7 mouse cellular contexts compared by ENCODE assay signal in genomic region chr16:10925591-10926180, GRCm38 (mm10).
DNase-seq lines count a peak whose midpoint lies in the region; ATAC-seq and TF ChIP-seq lines count a peak whose summit lies in the region.

No protein-coding gene starts in this region.

- H3K4me2 ChIP-seq in intestine, embryonic 14.5 days (ENCODE audit: low read length), result no peak overlapping the region
- no peak overlapping the region for H3K4me2 ChIP-seq in intestine, embryonic 16.5 days (ENCODE audit: low read depth, low read length)
- no peak overlapping the region for H3K4me2 ChIP-seq in stomach, postnatal 0 days (replicated peaks; ENCODE audit: low read depth)

- no peak for TF ChIP-seq CTCF in stomach, postnatal 0 days (IDR thresholded peaks at IDR 0.05; ENCODE audit: low read depth)

- no peak overlapping the region for H3K9ac ChIP-seq in intestine, embryonic 14.5 days (ENCODE audit: low read length)
- no peak overlapping the region for H3K9ac ChIP-seq in intestine, embryonic 16.5 days (ENCODE audit: low read depth, low read length)
- H3K9ac ChIP-seq in stomach, postnatal 0 days (ENCODE audit: low read length), result no peak overlapping the region

- no peak for ATAC-seq in intestine, embryonic 14.5 days (replicated peaks; ENCODE audit: low FRiP score, low TSS enrichment, low read depth)
- no peak for ATAC-seq in intestine, embryonic 16.5 days
- no peak for ATAC-seq in stomach, postnatal 0 days (ENCODE audit: low FRiP score, low TSS enrichment)

- 32% methylated on average over 7 of the region's 7 CpGs for WGBS in intestine, embryonic 14.5 days
- WGBS in intestine, embryonic 16.5 days, result 38% methylated on average over 7 of the region's 7 CpGs
- WGBS in stomach, postnatal 0 days, result 39% methylated on average over 7 of the region's 7 CpGs

- H3K9me3 ChIP-seq in intestine, embryonic 14.5 days (ENCODE audit: control insufficient read depth, low read length), result peaks cover 7% of the 10 kb centered on the region; the same call in 1 of the 2 replicates
- H3K9me3 ChIP-seq in intestine, embryonic 16.5 days (ENCODE audit: control insufficient read depth, low read length), result no peaks in the 10 kb centered on the region
- no peaks in the 10 kb centered on the region for H3K9me3 ChIP-seq in stomach, postnatal 0 days (ENCODE audit: control insufficient read depth, low read length)

- 0 out of 2 replicates have a peak overlapping the region, but pooled peaks have one; percentile 27 for H3K27ac ChIP-seq in intestine, embryonic 14.5 days (ENCODE audit: low read depth)
- H3K27ac ChIP-seq in intestine, embryonic 16.5 days (ENCODE audit: low read length), result no peak overlapping the region
- H3K27ac ChIP-seq in stomach, postnatal 0 days (replicated peaks), result no peak overlapping the region

- H3K4me3 ChIP-seq in intestine, embryonic 14.5 days (ENCODE audit: low read depth, low read length), result no peak overlapping the region
- H3K4me3 ChIP-seq in intestine, embryonic 16.5 days (ENCODE audit: low read length), result no peak overlapping the region
- H3K4me3 ChIP-seq in stomach, postnatal 0 days (ENCODE audit: low read depth, low read length), result no peak overlapping the region

- 0 out of 2 replicates have a peak, but pooled peaks cover 6% of the 10 kb centered on the region for H3K4me1 ChIP-seq in intestine, embryonic 14.5 days (replicated peaks; ENCODE audit: control insufficient read depth, insufficient read depth, low read length)
- peaks cover 5% of the 10 kb centered on the region; the same call in 1 of the 2 replicates for H3K4me1 ChIP-seq in intestine, embryonic 16.5 days (ENCODE audit: control insufficient read depth, insufficient read depth, low read length)
- H3K4me1 ChIP-seq in stomach, postnatal 0 days (replicated peaks; ENCODE audit: control insufficient read depth, insufficient read depth), result no peaks in the 10 kb centered on the region; the same call in 1 of the 2 replicates

- H3K36me3 ChIP-seq in intestine, embryonic 14.5 days (ENCODE audit: control insufficient read depth, insufficient read depth, low read length), result no peaks in the 10 kb centered on the region
- no peaks in the 10 kb centered on the region for H3K36me3 ChIP-seq in intestine, embryonic 16.5 days (ENCODE audit: control insufficient read depth, insufficient read depth, low read length)
- no peaks in the 10 kb centered on the region for H3K36me3 ChIP-seq in stomach, postnatal 0 days (ENCODE audit: control insufficient read depth, insufficient read depth, low read length)

- TF ChIP-seq EP300 in stomach, postnatal 0 days (optimal IDR thresholded peaks at IDR 0.05), result no peak

- no peak for DNase-seq in intestine, embryonic 14.5 days (ENCODE audit: low spot score)
- peak; percentile 73 for DNase-seq in MN1 (ENCODE audit: low spot score)
- DNase-seq in adrenal gland, adult 8-10 months, result peak; percentile 80
- peak; percentile 57 for DNase-seq in fat pad, adult 2 months (ENCODE audit: extremely low read depth, low read depth, low spot score)
- DNase-seq in stomach, postnatal 0 days (ENCODE audit: low spot score), result no peak
- no peak for DNase-seq in natural killer cell, adult 2 months (ENCODE audit: low spot score in 2 of 2)

- no peaks in the 10 kb centered on the region for H3K27me3 ChIP-seq in intestine, embryonic 14.5 days (replicated peaks; ENCODE audit: control insufficient read depth, insufficient read depth, low read length)
- H3K27me3 ChIP-seq in intestine, embryonic 16.5 days (replicated peaks; ENCODE audit: control insufficient read depth, insufficient read depth, low read length), result no peaks in the 10 kb centered on the region
- H3K27me3 ChIP-seq in stomach, postnatal 0 days (ENCODE audit: control insufficient read depth, insufficient read depth, low read length), result no peaks in the 10 kb centered on the region

Comparison
In these comparisons a context has a peak if more than half of its experiments do, and no peak if none do; other contexts are left out.
1. DNase-seq: peak in MN1 (single experiment), adrenal gland, adult 8-10 months (single experiment) and fat pad, adult 2 months (single experiment); none in intestine, embryonic 14.5 days (single experiment), stomach, postnatal 0 days (single experiment) and natural killer cell, adult 2 months (0 of 2).